Mouse (Mus musculus): ENCODE results near the gene Mlycd. TPM values are rescaled to one million over a fixed set of nuclear protein-coding genes. Genes with fewer than 3 reads are reported as not detected.

Gene Mlycd
- polyA plus RNA-seq, 1 experiment from 2014 or later = 20.6 TPM

DNA sequence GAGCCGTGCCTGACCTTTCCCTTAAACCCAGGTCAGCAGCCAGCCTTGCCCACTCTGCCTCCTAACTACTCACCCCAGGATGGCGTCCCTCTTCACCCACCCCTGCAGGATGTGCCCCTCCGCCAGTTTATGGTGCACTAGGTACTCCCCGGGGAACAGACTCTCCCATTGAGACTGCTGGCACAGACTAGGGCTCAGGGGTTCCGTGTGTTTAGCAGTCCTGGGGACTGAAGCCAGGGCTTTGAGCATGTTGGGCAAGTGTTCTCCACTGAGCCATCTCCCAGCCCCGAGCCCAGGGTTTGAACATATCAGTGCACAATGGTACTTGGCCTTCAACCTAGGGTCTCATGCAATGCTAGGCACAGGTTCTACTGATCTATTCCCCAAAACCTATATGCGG lies 40.8 kb downstream of the Mlycd start:
- Histone ChIP-seq H3K9ac (ENCODE audit: low read depth, low read length) (no peak overlapping the region), H3K27ac (ENCODE audit: low read length) (no peak overlapping the region), H3K4me2 (ENCODE audit: low read depth, low read length) (no peak overlapping the region), H3K27me3 (replicated peaks; ENCODE audit: control insufficient read depth, insufficient read depth, low read length) (no peaks in the 10 kb centered on the region), H3K4me1 (ENCODE audit: control insufficient read depth, insufficient read depth, low read length) (peaks cover 37% of the 10 kb centered on the region), H3K4me3 (ENCODE audit: low read length) (no peak overlapping the region), H3K36me3 (ENCODE audit: control insufficient read depth, insufficient read depth, low read length) (no peaks in the 10 kb centered on the region), H3K9me3 (ENCODE audit: control insufficient read depth, low read length) (no peaks in the 10 kb centered on the region)
- no peak for ATAC-seq
- WGBS = 89% methylated on average over 7 of the region's 7 CpGs

GRCm38 (mm10) chr8:119436331-119436730 lies 41.7 kb downstream of the Mlycd start:
- Histone ChIP-seq H3K4me3 (ENCODE audit: low read length) (no peak overlapping the region), H3K9ac (ENCODE audit: low read depth, low read length) (no peak overlapping the region), H3K4me1 (ENCODE audit: control insufficient read depth, insufficient read depth, low read length) (peaks cover 44% of the 10 kb centered on the region), H3K36me3 (ENCODE audit: control insufficient read depth, insufficient read depth, low read length) (no peaks in the 10 kb centered on the region), H3K27ac (ENCODE audit: low read length) (peak overlapping the region; percentile 50; the same call in 1 of the 2 replicates), H3K9me3 (ENCODE audit: control insufficient read depth, low read length) (no peaks in the 10 kb centered on the region), H3K4me2 (ENCODE audit: low read depth, low read length) (0 out of 2 replicates have a peak overlapping the region, but pooled peaks have one; percentile 55), H3K27me3 (replicated peaks; ENCODE audit: control insufficient read depth, insufficient read depth, low read length) (no peaks in the 10 kb centered on the region)
- no peak for ATAC-seq
- 84% methylated on average over 10 of the region's 10 CpGs for WGBS

DNA sequence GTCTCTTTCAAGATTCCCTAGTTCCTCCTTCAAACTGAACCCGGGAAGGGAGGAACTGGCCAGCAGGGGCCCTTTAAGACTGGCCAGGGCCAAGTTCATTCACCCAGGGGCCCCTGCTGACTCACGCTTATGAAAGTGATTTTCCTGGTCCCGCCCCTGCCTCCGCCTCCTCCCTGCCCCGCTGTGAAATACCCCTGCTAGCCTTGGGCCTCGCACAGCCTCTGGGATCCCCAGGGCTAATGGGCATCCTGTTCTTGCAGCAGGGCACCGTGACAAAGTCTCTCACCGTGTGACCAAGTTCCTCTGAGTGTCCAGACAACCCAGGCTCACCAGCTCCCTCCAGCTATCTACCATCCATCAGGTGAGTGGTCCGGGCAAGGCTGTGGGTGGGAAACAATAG lies 42.3 kb downstream of the Mlycd start:
- Histone ChIP-seq H3K27me3 (replicated peaks; ENCODE audit: control insufficient read depth, insufficient read depth, low read length) (no peaks in the 10 kb centered on the region), H3K36me3 (ENCODE audit: control insufficient read depth, insufficient read depth, low read length) (no peaks in the 10 kb centered on the region), H3K9me3 (ENCODE audit: control insufficient read depth, low read length) (no peaks in the 10 kb centered on the region), H3K27ac (ENCODE audit: low read length) (peak overlapping the region; percentile 61), H3K9ac (ENCODE audit: low read depth, low read length) (peak overlapping the region; percentile 61), H3K4me3 (ENCODE audit: low read length) (peak overlapping the region; percentile 42), H3K4me2 (ENCODE audit: low read depth, low read length) (peak overlapping the region; percentile 55), H3K4me1 (ENCODE audit: control insufficient read depth, insufficient read depth, low read length) (peaks cover 47% of the 10 kb centered on the region)
- peak; percentile 70 for ATAC-seq
- WGBS = 15% methylated on average over 9 of the region's 9 CpGs

GRCm38 (mm10) chr8:119437506-119437905 lies 42.8 kb downstream of the Mlycd start:
- ATAC-seq = no peak
- H3K4me3 ChIP-seq (ENCODE audit: low read length) = peak overlapping the region; percentile 42

DNA sequence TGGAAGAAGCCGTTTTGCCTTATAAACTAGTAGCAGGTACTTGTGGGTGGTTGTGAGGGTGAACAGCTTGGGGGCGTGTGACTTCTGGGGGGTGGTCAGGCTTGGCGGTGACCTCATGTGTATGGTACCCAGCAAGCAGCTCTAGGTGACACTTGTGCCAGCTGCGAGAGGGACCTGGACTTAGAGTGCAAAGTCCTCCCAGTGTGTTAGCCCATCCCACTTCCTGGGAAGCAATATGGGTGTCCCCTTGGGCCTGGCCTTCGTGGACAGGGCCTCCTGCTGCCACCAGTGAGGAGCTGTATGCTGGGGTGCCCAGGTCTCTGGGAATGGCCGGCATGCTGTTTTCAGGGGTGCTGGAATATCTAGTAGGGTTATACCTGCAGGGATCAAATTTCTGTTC lies 44.2 kb downstream of the Mlycd start:
- Histone ChIP-seq H3K4me2 (ENCODE audit: low read depth, low read length) (0 out of 2 replicates have a peak overlapping the region, but pooled peaks have one; percentile 6), H3K4me3 (ENCODE audit: low read length) (no peak overlapping the region), H3K27me3 (replicated peaks; ENCODE audit: control insufficient read depth, insufficient read depth, low read length) (no peaks in the 10 kb centered on the region), H3K9me3 (ENCODE audit: control insufficient read depth, low read length) (no peaks in the 10 kb centered on the region), H3K9ac (ENCODE audit: low read depth, low read length) (no peak overlapping the region), H3K36me3 (ENCODE audit: control insufficient read depth, insufficient read depth, low read length) (no peaks in the 10 kb centered on the region), H3K27ac (ENCODE audit: low read length) (peak overlapping the region; percentile 71; the same call in 1 of the 2 replicates), H3K4me1 (ENCODE audit: control insufficient read depth, insufficient read depth, low read length) (peaks cover 47% of the 10 kb centered on the region)
- peak; percentile 31 for ATAC-seq
- WGBS = 65% methylated on average over 6 of the region's 6 CpGs

More at GRCm38 (mm10) chr8:119437506-119437905, 42.8 kb downstream of the Mlycd start:
- no peaks in the 10 kb centered on the region for H3K36me3 ChIP-seq (ENCODE audit: control insufficient read depth, insufficient read depth, low read length)
- 66% methylated on average over 11 of the region's 11 CpGs for WGBS
- no peaks in the 10 kb centered on the region for H3K27me3 ChIP-seq (replicated peaks; ENCODE audit: control insufficient read depth, insufficient read depth, low read length)
- peak overlapping the region; percentile 61 for H3K9ac ChIP-seq (ENCODE audit: low read depth, low read length)
- H3K9me3 ChIP-seq (ENCODE audit: control insufficient read depth, low read length) = no peaks in the 10 kb centered on the region
- peak overlapping the region; percentile 55 for H3K4me2 ChIP-seq (ENCODE audit: low read depth, low read length)
- peak overlapping the region; percentile 61 for H3K27ac ChIP-seq (ENCODE audit: low read length)
- peaks cover 47% of the 10 kb centered on the region for H3K4me1 ChIP-seq (ENCODE audit: control insufficient read depth, insufficient read depth, low read length)

DNA sequence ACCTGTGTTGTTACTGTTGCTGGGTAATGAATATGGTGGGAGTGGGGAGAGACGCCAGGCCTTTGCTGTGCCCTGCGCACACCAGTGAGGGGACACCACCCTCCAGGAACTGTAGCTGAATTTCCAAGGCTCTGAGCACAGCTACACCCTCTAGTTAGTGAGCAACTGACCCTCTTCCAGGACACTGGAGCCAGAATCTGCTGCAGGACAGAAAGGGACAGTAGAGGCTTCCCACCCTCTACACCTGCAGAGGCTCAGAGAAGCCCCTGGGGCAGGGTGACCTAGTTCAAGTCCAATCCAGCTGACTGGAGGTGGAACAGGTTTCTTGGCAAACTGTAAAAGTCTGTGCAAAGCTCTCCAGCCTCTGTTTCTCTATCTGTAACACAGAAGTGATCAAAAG lies 44.7 kb downstream of the Mlycd start:
- no peak overlapping the region for H3K4me3 ChIP-seq (ENCODE audit: low read length)
- 97% methylated on average over 2 of the region's 2 CpGs for WGBS

GRCm38 (mm10) chr8:119439893-119440249 lies 45.2 kb downstream of the Mlycd start:
- Histone ChIP-seq H3K27ac (ENCODE audit: low read length) (peak overlapping the region; percentile 71), H3K36me3 (ENCODE audit: control insufficient read depth, insufficient read depth, low read length) (no peaks in the 10 kb centered on the region), H3K9ac (ENCODE audit: low read depth, low read length) (peak overlapping the region; percentile 35; the same call in 1 of the 2 replicates), H3K4me2 (ENCODE audit: low read depth, low read length) (0 out of 2 replicates have a peak overlapping the region, but pooled peaks have one; percentile 4), H3K27me3 (replicated peaks; ENCODE audit: control insufficient read depth, insufficient read depth, low read length) (no peaks in the 10 kb centered on the region), H3K9me3 (ENCODE audit: control insufficient read depth, low read length) (no peaks in the 10 kb centered on the region), H3K4me3 (ENCODE audit: low read length) (no peak overlapping the region), H3K4me1 (ENCODE audit: control insufficient read depth, insufficient read depth, low read length) (peaks cover 43% of the 10 kb centered on the region)
- 0 out of 2 replicates have a peak, but pooled peaks have one; percentile 2 for ATAC-seq
- 65% methylated on average over 7 of the region's 7 CpGs for WGBS

More for the DNA sequence above, 44.7 kb downstream of the Mlycd start:
- Histone ChIP-seq H3K4me1 (ENCODE audit: control insufficient read depth, insufficient read depth, low read length) (peaks cover 47% of the 10 kb centered on the region), H3K4me2 (ENCODE audit: low read depth, low read length) (0 out of 2 replicates have a peak overlapping the region, but pooled peaks have one; percentile 6), H3K9ac (ENCODE audit: low read depth, low read length) (0 out of 2 replicates have a peak overlapping the region, but pooled peaks have one; percentile 4), H3K9me3 (ENCODE audit: control insufficient read depth, low read length) (no peaks in the 10 kb centered on the region), H3K27ac (ENCODE audit: low read length) (peak overlapping the region; percentile 71), H3K27me3 (replicated peaks; ENCODE audit: control insufficient read depth, insufficient read depth, low read length) (no peaks in the 10 kb centered on the region), H3K36me3 (ENCODE audit: control insufficient read depth, insufficient read depth, low read length) (no peaks in the 10 kb centered on the region)
- ATAC-seq = no peak

DNA sequence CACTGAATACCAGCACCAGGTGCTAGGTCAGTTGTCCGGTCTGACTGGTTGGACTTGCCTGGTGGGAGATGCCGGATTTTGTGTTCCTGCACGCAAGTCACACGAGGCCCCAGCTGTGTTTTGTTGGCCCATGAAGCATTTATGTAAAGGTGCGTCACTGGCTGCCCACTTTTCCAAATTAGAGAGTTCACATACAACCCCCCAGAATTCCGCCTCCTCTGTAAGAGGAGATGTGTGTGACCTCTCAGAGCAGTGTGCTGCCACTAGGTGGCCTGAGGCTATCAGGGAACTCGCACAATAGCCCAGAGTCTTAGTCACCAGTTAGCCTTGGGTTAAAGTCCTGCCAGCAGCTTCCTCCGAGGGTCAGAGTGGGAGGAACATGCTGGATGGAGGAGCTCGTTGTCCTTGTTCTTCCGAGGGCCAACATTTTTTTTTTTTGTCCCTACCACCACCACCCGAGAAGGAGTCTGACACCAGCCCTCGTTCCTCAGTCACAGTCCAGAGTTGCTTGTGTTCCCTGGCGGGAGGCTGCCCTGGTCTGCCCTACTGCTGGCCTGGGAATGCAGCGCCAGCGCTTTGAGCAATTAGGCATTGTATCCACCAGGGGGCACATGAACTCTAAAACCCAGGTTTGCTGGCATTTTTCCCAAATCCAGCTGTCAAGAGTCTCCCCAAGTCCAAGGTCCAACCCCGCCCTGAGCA lies 45.7 kb downstream of the Mlycd start:
- H3K36me3 ChIP-seq (ENCODE audit: control insufficient read depth, insufficient read depth, low read length) = no peaks in the 10 kb centered on the region
- peak overlapping the region; percentile 32; the same call in 1 of the 2 replicates for H3K4me2 ChIP-seq (ENCODE audit: low read depth, low read length)
- no peak overlapping the region for H3K4me3 ChIP-seq (ENCODE audit: low read length)
- peak overlapping the region; percentile 35; the same call in 1 of the 2 replicates for H3K9ac ChIP-seq (ENCODE audit: low read depth, low read length)
- H3K27ac ChIP-seq (ENCODE audit: low read length) = peak overlapping the region; percentile 71
- 15% methylated on average over 16 of the region's 16 CpGs for WGBS
- peaks cover 43% of the 10 kb centered on the region for H3K4me1 ChIP-seq (ENCODE audit: control insufficient read depth, insufficient read depth, low read length)
- no peaks in the 10 kb centered on the region for H3K9me3 ChIP-seq (ENCODE audit: control insufficient read depth, low read length)
- ATAC-seq = peak; percentile 70
- no peaks in the 10 kb centered on the region; the same call in 1 of the 2 replicates for H3K27me3 ChIP-seq (replicated peaks; ENCODE audit: control insufficient read depth, insufficient read depth, low read length)

- Histone ChIP-seq H3K4me1 (ENCODE audit: control insufficient read depth, insufficient read depth, low read length) (peaks cover 47% of the 10 kb centered on the region), H3K4me2 (ENCODE audit: low read depth, low read length) (peak overlapping the region; percentile 32; the same call in 1 of the 2 replicates), H3K9ac (ENCODE audit: low read depth, low read length) (peak overlapping the region; percentile 50; the same call in 1 of the 2 replicates), H3K27me3 (replicated peaks; ENCODE audit: control insufficient read depth, insufficient read depth, low read length) (no peaks in the 10 kb centered on the region; the same call in 1 of the 2 replicates), H3K27ac (ENCODE audit: low read length) (peak overlapping the region; percentile 71), H3K36me3 (ENCODE audit: control insufficient read depth, insufficient read depth, low read length) (no peaks in the 10 kb centered on the region), H3K9me3 (ENCODE audit: control insufficient read depth, low read length) (no peaks in the 10 kb centered on the region), H3K4me3 (ENCODE audit: low read length) (no peak overlapping the region)
- WGBS = 41% methylated on average over 1 of the region's 1 CpGs
- ATAC-seq = peak; percentile 81
These were observed 46.2 kb downstream of the Mlycd start for GRCm38 (mm10) chr8:119440952-119441270.

Data from intestine, embryonic 16.5 days (tissue).